Mouse (Mus musculus): ENCODE results near the gene Cenpx. TPM values are rescaled to one million over a fixed set of nuclear protein-coding genes. Genes with fewer than 3 reads are reported as not detected.
"Not testable (repeated sequence)": the region's sequence is repeated elsewhere in the genome, so short reads cannot be mapped to it uniquely, and the experiment has no call there.

The Cenpx gene
- polyA plus RNA-seq, 1 experiment from 2014 or later = 192 TPM

DNA sequence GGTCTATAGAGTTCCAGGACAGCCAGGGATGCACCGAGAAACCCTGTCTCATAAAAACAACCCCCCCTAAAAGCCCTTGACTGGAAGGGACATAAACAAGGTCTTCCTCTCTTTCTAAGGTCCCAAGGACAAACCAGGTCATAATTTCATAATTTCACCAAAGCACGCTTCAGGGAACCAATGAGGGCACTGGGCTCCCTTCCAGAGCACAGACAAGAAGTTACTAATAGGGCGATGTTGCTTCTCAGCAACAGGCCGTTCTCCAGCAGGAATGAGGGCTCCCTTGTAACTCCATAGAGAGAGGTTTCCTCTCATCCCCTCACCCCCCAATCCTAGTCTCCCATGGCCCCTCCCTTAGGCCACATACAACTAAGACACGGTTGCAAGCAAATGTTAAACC, 27.4 kb upstream of the Cenpx start:
- DNase-seq (ENCODE audit: low spot score) (no peak), ATAC-seq (replicated peaks; ENCODE audit: low FRiP score) (no peak)
- Histone ChIP-seq H3K4me3 (ENCODE audit: low read depth, low read length) (no peak overlapping the region), H3K27ac (ENCODE audit: low read depth, low read length) (no peak overlapping the region), H3K27me3 (replicated peaks; ENCODE audit: control insufficient read depth, insufficient read depth, low read length) (peaks cover 2% of the 10 kb centered on the region; the same call in 1 of the 2 replicates), H3K4me1 (replicated peaks; ENCODE audit: control insufficient read depth, insufficient read depth, low read length) (no peaks in the 10 kb centered on the region), H3K4me2 (no peak overlapping the region), H3K36me3 (ENCODE audit: control insufficient read depth, insufficient read depth, low read length) (no peaks in the 10 kb centered on the region), H3K9me3 (ENCODE audit: control insufficient read depth, low read length) (no peaks in the 10 kb centered on the region), H3K9ac (ENCODE audit: low read depth, low read length) (no peak overlapping the region)
- WGBS = 83% methylated on average over 5 of the region's 5 CpGs

DNA sequence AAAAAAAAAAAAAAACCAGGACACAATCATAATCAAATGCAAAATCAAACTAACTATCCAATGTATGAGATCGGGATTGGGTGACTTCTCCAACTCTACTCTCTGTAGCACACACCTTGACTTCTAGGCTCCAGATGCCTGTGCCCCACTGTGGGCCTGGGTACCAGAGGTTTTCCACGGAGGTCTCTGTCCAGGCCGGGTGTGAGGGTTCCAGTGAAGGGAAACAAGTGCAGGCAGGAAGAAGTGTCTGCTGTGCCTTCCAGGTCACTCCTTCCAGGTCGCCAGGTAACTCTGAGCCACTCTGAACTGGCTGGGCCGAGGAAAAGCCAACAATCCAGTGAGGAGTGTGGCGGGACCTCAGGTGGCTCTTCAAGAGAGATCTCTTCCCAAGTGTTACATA, 22.9 kb upstream of the Cenpx start:
- Histone ChIP-seq H3K9me3 (ENCODE audit: control insufficient read depth, low read length) (no peaks in the 10 kb centered on the region), H3K4me2 (no peak overlapping the region), H3K4me3 (ENCODE audit: low read depth, low read length) (no peak overlapping the region), H3K4me1 (replicated peaks; ENCODE audit: control insufficient read depth, insufficient read depth, low read length) (no peaks in the 10 kb centered on the region), H3K9ac (ENCODE audit: low read depth, low read length) (no peak overlapping the region), H3K36me3 (ENCODE audit: control insufficient read depth, insufficient read depth, low read length) (no peaks in the 10 kb centered on the region), H3K27me3 (replicated peaks; ENCODE audit: control insufficient read depth, insufficient read depth, low read length) (peaks cover 4% of the 10 kb centered on the region; the same call in 1 of the 2 replicates), H3K27ac (ENCODE audit: low read depth, low read length) (no peak overlapping the region)
- no peak for ATAC-seq (replicated peaks; ENCODE audit: low FRiP score)
- no peak for DNase-seq (ENCODE audit: low spot score)
- WGBS = 65% methylated on average over 6 of the region's 6 CpGs

DNA sequence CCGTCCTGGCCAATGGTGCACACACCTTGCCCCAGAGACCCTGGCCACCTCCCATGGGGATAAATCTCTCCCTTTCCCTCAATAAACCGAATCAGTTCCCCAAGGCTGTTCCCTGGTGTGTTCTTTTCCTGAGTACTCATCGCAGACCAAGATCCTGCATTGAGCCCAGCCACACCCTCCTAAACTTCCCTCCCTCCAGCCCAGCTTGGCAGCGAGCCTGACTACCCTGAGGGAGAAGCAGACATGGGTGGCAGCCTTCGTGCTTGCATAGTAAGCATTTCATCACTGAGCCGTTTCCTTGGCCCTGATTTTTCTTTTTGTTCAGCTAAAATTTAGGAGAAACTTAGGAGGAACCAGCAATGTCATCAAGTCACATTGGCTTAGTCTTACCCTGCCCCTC, 20.0 kb upstream of the Cenpx start:
- 63% methylated on average over 6 of the region's 6 CpGs for WGBS
- Histone ChIP-seq H3K27me3 (replicated peaks; ENCODE audit: control insufficient read depth, insufficient read depth, low read length) (peaks cover 10% of the 10 kb centered on the region), H3K9ac (ENCODE audit: low read depth, low read length) (no peak overlapping the region), H3K27ac (ENCODE audit: low read depth, low read length) (no peak overlapping the region), H3K9me3 (ENCODE audit: control insufficient read depth, low read length) (no peaks in the 10 kb centered on the region), H3K4me3 (ENCODE audit: low read depth, low read length) (no peak overlapping the region), H3K36me3 (ENCODE audit: control insufficient read depth, insufficient read depth, low read length) (no peaks in the 10 kb centered on the region), H3K4me1 (replicated peaks; ENCODE audit: control insufficient read depth, insufficient read depth, low read length) (peaks cover 7% of the 10 kb centered on the region; the same call in 1 of the 2 replicates), H3K4me2 (no peak overlapping the region)
- DNase-seq (ENCODE audit: low spot score) (no peak), ATAC-seq (replicated peaks; ENCODE audit: low FRiP score) (no peak)

DNA sequence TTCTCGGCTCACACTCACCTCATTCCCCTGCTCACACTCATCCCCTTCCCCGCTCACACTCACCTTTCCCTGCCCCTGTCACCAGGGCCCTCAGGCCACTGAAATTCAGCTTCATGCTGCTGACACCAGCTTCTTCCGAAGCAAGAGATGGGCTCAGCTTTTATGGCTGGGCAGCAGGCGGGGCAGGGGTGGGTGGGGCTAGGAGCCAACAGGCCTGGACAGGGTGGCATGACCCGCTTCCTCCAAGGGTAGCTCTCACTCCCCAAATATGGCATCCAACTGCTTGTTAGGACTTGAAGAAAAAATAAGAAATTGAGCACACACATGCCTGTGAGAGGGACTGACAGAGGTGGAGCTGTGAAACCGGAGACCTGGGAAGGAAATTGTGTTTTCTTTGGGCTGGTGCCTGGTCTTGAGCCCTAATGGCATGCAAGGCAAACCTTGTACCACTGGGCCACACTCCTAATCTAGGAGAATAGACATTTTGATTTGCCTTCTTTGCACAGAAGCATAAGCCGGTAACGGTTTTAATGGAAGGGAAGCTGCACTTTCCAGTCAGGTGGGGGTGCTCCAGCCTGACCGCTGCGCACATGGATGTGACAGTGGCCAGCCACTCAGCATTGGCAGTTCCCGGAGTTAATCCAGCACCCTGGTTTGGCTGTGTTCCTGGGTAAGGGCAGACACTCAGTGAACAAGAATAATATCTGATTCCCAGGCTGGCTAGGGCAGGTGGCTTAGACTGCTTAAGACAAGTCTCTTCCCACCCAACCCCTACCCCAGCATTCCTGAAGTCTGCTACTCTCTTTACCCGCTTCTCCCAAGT, 18.5 kb upstream of the Cenpx start, which contains the start of gene Cbr2:
TSS of gene Cbr2 (minus strand) at position 257 of the 823 bp plus-strand sequence.
- H3K36me3 ChIP-seq (ENCODE audit: control insufficient read depth, insufficient read depth, low read length) = no peaks in the 10 kb centered on the region
- no peak within 1 kb of the TSS for H3K9ac ChIP-seq (ENCODE audit: low read depth, low read length)
- H3K4me1 ChIP-seq (replicated peaks; ENCODE audit: control insufficient read depth, insufficient read depth, low read length) = peaks cover 7% of the 10 kb centered on the region; the same call in 1 of the 2 replicates
- H3K4me2 ChIP-seq = no peak within 1 kb of the TSS
- WGBS = 69% methylated on average over 12 of the region's 12 CpGs
- DNase-seq (ENCODE audit: low spot score) (no peak), ATAC-seq (replicated peaks; ENCODE audit: low FRiP score) (no peak)
- no peak within 1 kb of the TSS for H3K27ac ChIP-seq (ENCODE audit: low read depth, low read length)
- H3K9me3 ChIP-seq (ENCODE audit: control insufficient read depth, low read length) = no peaks in the 10 kb centered on the region
- H3K27me3 ChIP-seq (replicated peaks; ENCODE audit: control insufficient read depth, insufficient read depth, low read length) = peaks cover 10% of the 10 kb centered on the region
- no peak within 1 kb of the TSS for H3K4me3 ChIP-seq (ENCODE audit: low read depth, low read length)

DNA sequence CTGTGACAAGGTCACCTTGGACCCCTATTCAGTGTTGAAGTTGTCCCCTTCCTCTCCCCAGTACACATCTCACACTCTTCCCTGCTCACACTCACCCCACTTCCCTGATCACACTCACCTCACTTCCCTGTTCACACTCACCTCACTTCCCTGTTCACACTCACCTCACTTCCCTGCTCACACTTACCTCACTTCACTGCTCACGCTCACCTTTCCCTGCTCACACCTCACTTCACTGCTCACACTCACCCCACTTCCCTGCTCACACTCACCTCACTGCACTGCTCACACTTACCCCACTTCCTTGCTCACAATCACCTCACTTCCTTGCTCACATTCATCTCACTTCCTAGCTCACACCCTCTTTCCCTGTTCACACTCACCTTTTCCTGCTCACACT, 17.9 kb upstream of the Cenpx start:
- Histone ChIP-seq H3K9ac (ENCODE audit: low read depth, low read length) (no peak overlapping the region), H3K4me1 (replicated peaks; ENCODE audit: control insufficient read depth, insufficient read depth, low read length) (peaks cover 7% of the 10 kb centered on the region; the same call in 1 of the 2 replicates), H3K36me3 (ENCODE audit: control insufficient read depth, insufficient read depth, low read length) (no peaks in the 10 kb centered on the region), H3K27me3 (replicated peaks; ENCODE audit: control insufficient read depth, insufficient read depth, low read length) (peaks cover 10% of the 10 kb centered on the region), H3K9me3 (ENCODE audit: control insufficient read depth, low read length) (no peaks in the 10 kb centered on the region), H3K4me3 (ENCODE audit: low read depth, low read length) (no peak overlapping the region), H3K27ac (ENCODE audit: low read depth, low read length) (no peak overlapping the region), H3K4me2 (no peak overlapping the region)
- no peak for DNase-seq (ENCODE audit: low spot score)
- no peak for ATAC-seq (replicated peaks; ENCODE audit: low FRiP score)
- WGBS = 83% methylated on average over 1 of the region's 1 CpGs

DNA sequence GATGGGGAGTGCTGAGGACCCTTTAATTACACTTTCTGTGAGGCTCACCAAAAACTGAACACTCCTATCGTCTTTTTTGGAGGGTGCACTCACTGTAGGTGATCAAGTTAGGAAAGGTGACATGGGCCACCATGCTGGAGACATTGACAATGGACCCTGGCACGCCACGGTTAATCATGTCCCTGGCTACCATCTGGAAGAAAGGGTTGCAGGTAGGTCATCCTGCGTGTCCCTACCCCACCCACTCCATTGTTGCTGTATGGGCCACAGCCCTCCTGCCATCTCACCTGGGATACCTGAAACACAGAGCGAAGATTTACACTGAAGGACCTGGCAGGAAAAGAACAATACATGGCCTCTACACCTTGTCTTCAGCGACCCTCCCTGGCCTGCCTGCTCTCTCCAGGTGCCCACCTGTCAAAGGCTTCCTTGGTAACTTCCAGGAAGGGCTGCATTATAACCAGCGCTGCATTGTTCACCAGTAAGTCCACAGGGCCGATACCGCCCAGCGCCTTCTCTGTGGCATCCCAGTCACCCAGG, 16.9 kb upstream of the Cenpx start:
- no peak overlapping the region for H3K4me3 ChIP-seq (ENCODE audit: low read depth, low read length)
- no peak overlapping the region for H3K9ac ChIP-seq (ENCODE audit: low read depth, low read length)
- H3K9me3 ChIP-seq (ENCODE audit: control insufficient read depth, low read length) = no peaks in the 10 kb centered on the region
- H3K27ac ChIP-seq (ENCODE audit: low read depth, low read length) = no peak overlapping the region
- WGBS = 84% methylated on average over 10 of the region's 10 CpGs
- no peaks in the 10 kb centered on the region for H3K36me3 ChIP-seq (ENCODE audit: control insufficient read depth, insufficient read depth, low read length)
- peaks cover 7% of the 10 kb centered on the region; the same call in 1 of the 2 replicates for H3K4me1 ChIP-seq (replicated peaks; ENCODE audit: control insufficient read depth, insufficient read depth, low read length)
- DNase-seq (ENCODE audit: low spot score) (no peak), ATAC-seq (replicated peaks; ENCODE audit: low FRiP score) (no peak)
- no peak overlapping the region for H3K4me2 ChIP-seq
- H3K27me3 ChIP-seq (replicated peaks; ENCODE audit: control insufficient read depth, insufficient read depth, low read length) = peaks cover 10% of the 10 kb centered on the region

DNA sequence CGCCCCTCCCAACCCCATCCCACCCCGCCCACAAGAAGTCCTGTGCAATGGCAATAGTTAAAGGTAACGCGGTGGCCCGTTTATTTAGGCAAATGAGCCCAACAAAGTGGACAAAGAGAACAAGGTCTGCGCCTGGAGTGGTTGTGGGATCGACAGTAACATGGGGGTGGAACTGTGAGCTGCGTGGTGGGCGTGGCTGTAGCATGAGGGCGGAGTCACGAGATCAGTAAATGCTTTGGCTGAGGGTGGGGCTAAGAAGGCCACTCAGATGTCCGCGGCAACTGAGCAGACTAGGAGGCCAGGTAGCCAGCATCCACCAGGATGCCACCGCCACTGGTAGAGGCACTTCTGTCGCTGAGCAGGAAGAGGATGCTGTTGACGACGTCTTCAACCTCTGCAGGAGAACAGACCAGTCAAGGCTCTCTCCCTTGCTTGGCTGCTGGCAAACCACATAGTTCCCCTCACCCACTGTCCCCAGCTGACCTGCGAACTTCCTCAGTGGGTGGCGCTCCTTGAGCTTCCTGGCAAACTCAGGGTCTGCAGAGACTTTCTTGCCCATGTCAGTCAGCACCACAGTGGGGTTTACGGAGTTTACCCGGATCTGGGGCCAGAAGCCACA, 16.0 kb upstream of the Cenpx start:
- not testable (repeated sequence) for H3K36me3 ChIP-seq (ENCODE audit: control insufficient read depth, insufficient read depth, low read length); H3K4me1 ChIP-seq (replicated peaks; ENCODE audit: control insufficient read depth, insufficient read depth, low read length); DNase-seq (ENCODE audit: low spot score); H3K9ac ChIP-seq (ENCODE audit: low read depth, low read length); H3K27me3 ChIP-seq (replicated peaks; ENCODE audit: control insufficient read depth, insufficient read depth, low read length); H3K9me3 ChIP-seq (ENCODE audit: control insufficient read depth, low read length); H3K27ac ChIP-seq (ENCODE audit: low read depth, low read length)
- peak; percentile 57 for ATAC-seq (replicated peaks; ENCODE audit: low FRiP score)
- peak overlapping the region; percentile 53 for H3K4me2 ChIP-seq
- WGBS = 2% methylated on average over 18 of the region's 21 CpGs
- H3K4me3 ChIP-seq (ENCODE audit: low read depth, low read length) = peak overlapping the region; percentile 21; the same call in 1 of the 2 replicates

DNA sequence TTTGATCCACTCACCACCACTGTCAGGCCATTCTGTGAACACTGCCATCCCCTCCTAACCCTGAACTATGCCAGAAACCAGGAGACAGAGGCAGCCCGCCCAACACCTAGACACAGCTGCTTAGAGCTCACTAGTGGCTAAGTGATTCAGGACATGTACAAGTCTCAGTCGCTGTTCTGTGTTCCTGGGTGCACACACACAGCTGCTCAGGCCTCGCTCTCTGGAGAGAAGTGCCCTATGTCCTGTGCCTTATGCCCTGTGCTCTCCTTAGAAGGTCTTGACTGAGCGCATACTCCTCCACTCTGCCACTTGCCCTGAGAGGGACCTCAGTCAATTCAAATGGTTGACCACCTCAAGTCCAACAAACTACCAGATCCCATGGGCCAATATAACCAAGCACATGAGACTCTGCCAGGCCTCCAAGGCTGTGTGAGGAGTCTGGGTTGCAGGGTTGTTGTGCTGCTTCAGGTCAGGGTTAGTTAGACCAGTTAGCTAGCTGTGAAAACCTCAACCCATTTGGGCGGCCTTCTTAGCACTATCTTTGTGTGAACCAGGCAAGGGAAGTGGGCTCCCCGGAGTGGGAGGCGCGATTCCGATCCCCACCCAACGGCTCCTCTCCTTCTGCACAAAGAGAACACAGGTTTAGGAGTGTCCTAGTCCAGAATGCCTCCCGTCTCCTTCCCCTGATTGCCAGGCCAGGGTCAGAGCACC, 15.1 kb upstream of the Cenpx start:
- DNase-seq (ENCODE audit: low spot score) (no peak), ATAC-seq (replicated peaks; ENCODE audit: low FRiP score) (no peak)
- Histone ChIP-seq H3K9ac (ENCODE audit: low read depth, low read length) (no peak overlapping the region), H3K27ac (ENCODE audit: low read depth, low read length) (no peak overlapping the region), H3K4me1 (replicated peaks; ENCODE audit: control insufficient read depth, insufficient read depth, low read length) (peaks cover 7% of the 10 kb centered on the region; the same call in 1 of the 2 replicates), H3K9me3 (ENCODE audit: control insufficient read depth, low read length) (no peaks in the 10 kb centered on the region), H3K4me2 (peak overlapping the region; percentile 53; the same call in 1 of the 2 replicates), H3K27me3 (replicated peaks; ENCODE audit: control insufficient read depth, insufficient read depth, low read length) (peaks cover 7% of the 10 kb centered on the region), H3K36me3 (ENCODE audit: control insufficient read depth, insufficient read depth, low read length) (no peaks in the 10 kb centered on the region), H3K4me3 (ENCODE audit: low read depth, low read length) (peak overlapping the region; percentile 21; the same call in 1 of the 2 replicates)
- WGBS = 65% methylated on average over 11 of the region's 11 CpGs

All from liver, embryonic 11.5 days (tissue).